Mouse (Mus musculus) ES-E14 (cell line): ENCODE measurements around the gene Galns. TPM values are rescaled to one million over a fixed set of nuclear protein-coding genes. Genes with fewer than 3 reads are reported as not detected.
A peak's percentile ranks its signal among the peaks of the same experiment; 100 is the strongest.

ENCODE experiments used
- DNase-seq: peaks from one replicate; pipeline ENCODE4 v3.0.0-alpha.2; 2013; ENCODE audit warnings: low read depth, low spot score
- H3K27ac ChIP-seq: 2 replicates; pipeline ENCODE4 v1.5.1; 2012; ENCODE audit warnings: low read depth, mild to moderate bottlenecking, low read length, moderate library complexity, mixed read lengths; ENCODE audit not compliant: poor library complexity, insufficient read depth, severe bottlenecking
- H3K36me3 ChIP-seq: 2 replicates; pipeline ENCODE4 v1.6.1; 2012; ENCODE audit warnings: mild to moderate bottlenecking, low read length, moderate library complexity, mixed read lengths; ENCODE audit not compliant: control insufficient read depth, poor library complexity, insufficient read depth, severe bottlenecking
- H3K4me1 ChIP-seq, 2 experiments: fragments of 150-350 bp in 1 of 2; sonication (generic) in 1 of 2; 2 replicates each; pipeline ENCODE4 v1.6.1; 2012; ENCODE audit warnings: low read length in 2 of 2, mild to moderate bottlenecking in 1 of 2, mixed read lengths in 1 of 2; ENCODE audit not compliant: control insufficient read depth in 2 of 2, insufficient read depth in 2 of 2, poor library complexity in 1 of 2
- H3K4me3 ChIP-seq, 2 experiments: fragments of 150-350 bp in 1 of 2; sonication (generic) in 1 of 2; 2 replicates each; pipeline ENCODE4 v1.5.1; 2012; ENCODE audit warnings: low read length in 2 of 2, low read depth in 1 of 2, mild to moderate bottlenecking in 1 of 2, mixed read lengths in 1 of 2; ENCODE audit not compliant: insufficient read depth in 1 of 2, poor library complexity in 1 of 2, severe bottlenecking in 1 of 2
- H3K9ac ChIP-seq: 2 replicates; pipeline ENCODE4 v1.6.1; 2012; ENCODE audit warnings: low read depth, mild to moderate bottlenecking, low read length, mixed read lengths; ENCODE audit not compliant: poor library complexity, insufficient read depth, severe bottlenecking
- H3K9me3 ChIP-seq: fragments of 150-350 bp; sonication (generic); 2 replicates; pipeline ENCODE4 v1.6.1; 2012; ENCODE audit warnings: low read depth, mild to moderate bottlenecking, low read length; ENCODE audit not compliant: control insufficient read depth, insufficient read depth
- CHD2 ChIP-seq: IDR thresholded peaks from 2 replicates; pipeline ENCODE4 v1.6.1; 2014; ENCODE audit warnings: mild to moderate bottlenecking, low read depth, low read length, inconsistent platforms
- HCFC1 ChIP-seq: IDR thresholded peaks from 2 replicates; pipeline ENCODE4 v1.6.1; 2012; ENCODE audit warnings: low read length, inconsistent platforms, borderline replicate concordance; ENCODE audit not compliant: insufficient read depth
- MAFK ChIP-seq: IDR thresholded peaks from 2 replicates; pipeline ENCODE4 v1.6.1; 2014; ENCODE audit warnings: mild to moderate bottlenecking, low read depth, low read length, inconsistent platforms; ENCODE audit not compliant: insufficient read depth
- ZC3H11A ChIP-seq: IDR thresholded peaks from 2 replicates; pipeline ENCODE4 v1.6.1; 2012; ENCODE audit warnings: low read depth, mild to moderate bottlenecking, inconsistent platforms, low read length, borderline replicate concordance
- ZNF384 ChIP-seq: IDR thresholded peaks from 2 replicates; pipeline ENCODE4 v1.6.1; 2012; ENCODE audit warnings: low read depth, low read length, inconsistent platforms
- in situ Hi-C, 2 experiments: fragments of 600-800 bp; cut with MboI; formaldehyde crosslinking; loops; one replicate each; pipeline ENCODE4 v1.15.1; 2025; ENCODE audit warnings: low sequenced_read_pairs in 2 of 2, inconsistent platforms in 1 of 2; ENCODE audit not compliant: unreplicated experiment in 2 of 2
- total RNA-seq: library from RNA; depleted of rRNA; stranded (reverse); fragments of 300-350 nt; gene quantifications from 2 replicates; pipeline ENCODE4 v1.2.3, GENCODE M21; 2012

Galns gene
- total RNA-seq, 1 experiment, result 9.2 TPM

DNA sequence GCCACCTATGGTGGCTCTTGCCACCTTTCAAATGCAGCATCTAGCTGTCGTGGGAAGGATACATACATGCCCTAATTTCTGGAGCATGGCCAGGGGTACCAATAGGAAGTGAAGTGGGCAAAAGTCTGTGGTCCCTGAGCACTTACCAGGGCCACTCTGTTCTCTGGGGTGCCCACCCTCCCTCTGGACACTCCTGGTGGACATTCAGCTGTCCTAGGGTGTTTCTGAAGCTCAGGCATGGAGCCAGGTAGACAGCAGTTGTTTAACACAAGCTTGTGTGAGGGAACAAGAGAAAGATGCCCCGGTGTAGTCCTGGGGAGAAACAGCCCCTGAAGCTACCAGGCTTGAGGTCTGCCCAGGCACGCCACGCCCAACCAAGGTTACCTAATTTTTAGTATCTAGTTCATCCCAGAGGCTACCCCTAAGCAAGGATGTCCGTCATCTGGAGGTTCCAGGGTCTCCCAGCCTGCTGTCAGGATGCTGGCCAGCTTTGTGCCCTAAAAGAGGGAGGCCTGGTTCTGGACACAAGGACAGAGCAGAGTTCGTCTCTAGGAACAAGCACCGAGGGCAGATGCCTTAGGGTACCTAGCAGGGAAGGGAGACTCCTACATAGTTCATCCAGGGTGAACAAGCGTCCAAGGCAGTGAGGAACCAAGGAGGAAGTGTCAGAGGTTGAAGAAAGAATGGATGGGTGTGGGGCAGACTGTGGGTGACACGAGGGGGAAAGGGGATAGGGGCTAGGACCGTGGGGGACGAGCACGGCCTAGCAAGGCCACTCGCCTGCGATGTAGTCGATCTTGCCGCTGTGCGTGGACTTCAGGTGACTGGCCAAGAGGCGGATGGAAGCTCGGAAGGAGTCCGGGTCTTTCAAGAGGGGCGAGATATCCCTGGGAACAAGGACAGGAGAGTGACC is 35.3 kb downstream of the Galns start:
- no peak for DNase-seq
- peak overlapping the region; percentile 93 for H3K9ac ChIP-seq
- peak overlapping the region; percentile 87 to 90 for H3K4me3 ChIP-seq
- TF ChIP-seq ZC3H11A, result no peak
- TF ChIP-seq MAFK, result no peak
- TF ChIP-seq CHD2, result no peak
- no peaks in the 10 kb centered on the region for H3K9me3 ChIP-seq
- H3K4me1 ChIP-seq, result peaks cover 9 to 31% of the 10 kb centered on the region in 2 experiments; a peak in 3 of 4 replicates
- in situ Hi-C loops, result no loop called here
- peaks cover 26% of the 10 kb centered on the region for H3K36me3 ChIP-seq
- H3K27ac ChIP-seq, result peak overlapping the region; percentile 72

DNA sequence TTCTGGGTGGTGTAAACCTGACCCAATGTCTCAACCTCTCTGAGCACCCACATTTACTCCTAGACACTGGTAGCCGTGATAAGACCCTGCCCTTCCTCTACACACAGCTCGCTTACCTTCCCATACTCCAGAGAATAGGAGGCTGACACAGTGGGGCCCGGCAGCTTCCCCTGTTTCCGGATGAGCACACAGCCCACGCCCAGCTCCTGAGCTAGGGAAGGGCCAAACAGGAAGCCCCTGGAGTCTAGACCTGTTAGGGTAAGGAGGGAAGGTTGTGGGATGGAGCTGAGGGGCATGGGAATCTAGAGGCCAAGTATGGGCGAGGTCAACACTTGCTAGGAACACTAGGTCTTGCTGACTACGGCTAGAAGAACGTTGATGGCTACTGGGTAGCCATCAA is 36.0 kb downstream of the Galns start:
- peak overlapping the region; percentile 87 to 90 for H3K4me3 ChIP-seq
- H3K9me3 ChIP-seq, result no peaks in the 10 kb centered on the region
- peaks cover 33% of the 10 kb centered on the region for H3K36me3 ChIP-seq
- TF ChIP-seq CHD2 (no peak), MAFK (no peak), ZNF384 (no peak), ZC3H11A (no peak), HCFC1 (no peak)
- in situ Hi-C loops, result no loop called here
- peak overlapping the region; percentile 93; the same call in 1 of the 2 replicates for H3K9ac ChIP-seq
- peaks cover 9 to 26% of the 10 kb centered on the region in 2 experiments; a peak in 3 of 4 replicates for H3K4me1 ChIP-seq
- no peak for DNase-seq
- H3K27ac ChIP-seq, result peak overlapping the region; percentile 48; the same call in 1 of the 2 replicates

DNA sequence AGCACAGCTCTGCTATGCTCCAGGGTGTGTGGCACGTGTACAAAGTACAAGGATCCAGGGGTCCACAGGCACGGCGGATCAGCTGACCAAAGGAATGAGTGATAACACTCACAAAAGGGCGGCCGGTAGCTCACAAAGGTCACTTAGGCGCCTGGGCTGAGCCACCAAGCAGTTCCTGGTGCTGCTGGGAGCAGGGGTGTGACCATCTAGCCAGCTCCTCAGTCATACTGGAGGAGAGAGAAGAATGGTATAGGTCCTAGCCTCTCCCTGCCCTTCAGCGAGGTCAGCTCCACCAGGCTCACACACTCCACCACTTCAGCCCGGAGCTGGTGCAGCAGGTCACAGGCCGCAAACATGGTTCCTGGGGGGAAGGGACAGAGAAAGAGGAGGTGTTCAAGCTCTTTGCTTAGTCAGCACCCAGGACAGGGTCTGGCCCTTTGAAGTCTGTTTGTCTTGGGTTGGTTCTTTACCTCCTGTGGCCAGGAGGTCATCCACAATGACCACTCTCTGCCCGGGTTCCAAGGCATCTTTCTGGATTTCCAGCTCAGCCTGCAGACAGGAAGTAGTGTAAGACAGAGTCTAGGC is 36.5 kb downstream of the Galns start:
- Histone ChIP-seq H3K36me3 (peaks cover 38% of the 10 kb centered on the region), H3K4me1 (peaks cover 9 to 27% of the 10 kb centered on the region in 2 experiments; a peak in 3 of 4 replicates), H3K9ac (no peak overlapping the region), H3K27ac (peak overlapping the region; percentile 9; the same call in 1 of the 2 replicates), H3K4me3 (peak overlapping the region in 1 of 2 experiments; percentile 87; a peak in 2 of 4 replicates), H3K9me3 (no peaks in the 10 kb centered on the region)
- in situ Hi-C loops, result no loop called here
- TF ChIP-seq ZC3H11A (no peak), CHD2 (no peak), MAFK (peak; percentile 75), HCFC1 (no peak), ZNF384 (no peak)
- no peak for DNase-seq

DNA sequence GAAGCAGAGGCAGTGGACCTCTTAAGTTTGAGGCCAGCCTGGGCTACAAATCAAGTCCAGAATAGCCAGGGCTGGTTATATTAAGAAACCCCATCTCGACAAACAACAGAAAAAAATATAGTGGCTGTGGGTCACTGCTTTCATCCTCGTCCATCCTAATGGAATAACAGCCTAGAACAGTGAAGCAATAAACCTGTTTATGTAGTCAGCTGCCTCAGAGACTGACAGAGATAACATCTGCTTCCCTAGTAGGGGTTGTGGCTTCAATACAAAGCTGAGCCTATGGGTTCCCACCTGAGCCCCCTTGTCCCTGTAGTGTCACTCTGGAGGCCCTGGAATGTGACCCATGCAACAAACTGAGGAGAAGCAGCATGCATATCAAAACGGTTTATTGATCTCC is 37.0 kb downstream of the Galns start:
- in situ Hi-C loops, result no loop called here
- H3K36me3 ChIP-seq, result peaks cover 43% of the 10 kb centered on the region
- TF ChIP-seq HCFC1 (no peak), MAFK (no peak), ZC3H11A (no peak), ZNF384 (no peak; the same call in 1 of the 2 replicates), CHD2 (no peak)
- H3K4me1 ChIP-seq, result peaks cover 8 to 31% of the 10 kb centered on the region in 2 experiments; a peak in 3 of 4 replicates
- no peak overlapping the region for H3K9ac ChIP-seq
- H3K27ac ChIP-seq, result no peak overlapping the region; the same call in 1 of the 2 replicates
- no peaks in the 10 kb centered on the region for H3K9me3 ChIP-seq
- H3K4me3 ChIP-seq, result no peak overlapping the region
- no peak for DNase-seq
